17 mouse cellular contexts compared by ENCODE assay signal in genomic region chr19:23543244-23544004, GRCm38 (mm10).
DNase-seq lines count a peak whose midpoint lies in the region; ATAC-seq lines count a peak whose summit lies in the region.
"Had no signal": no experiment of that assay in that cellular context is flagged by ENCODE, and none has a peak within 500 bp of the region (broad histone marks: within the 10 kb centered on the region; RNA-seq: fewer than 3 reads in every experiment).

No protein-coding gene starts in this region.

- no peak overlapping the region for H3K9ac ChIP-seq in midbrain, embryonic 13.5 days (replicated peaks)
- H3K9ac ChIP-seq in midbrain, embryonic 11.5 days (ENCODE audit: low read length): no peak overlapping the region
- H3K9ac ChIP-seq in forebrain, embryonic 13.5 days: no peak overlapping the region
- no peak overlapping the region for H3K9ac ChIP-seq in forebrain, embryonic 16.5 days (replicated peaks; ENCODE audit: low read depth, low read length)
- H3K9ac ChIP-seq: embryonic facial prominence, embryonic 12.5 days; hindbrain, embryonic 14.5 days; intestine, embryonic 15.5 days had no signal

- H3K27ac ChIP-seq in midbrain, embryonic 13.5 days: no peak overlapping the region
- no peak overlapping the region for H3K27ac ChIP-seq in midbrain, embryonic 11.5 days (ENCODE audit: low read depth, low read length)
- peak overlapping the region; percentile 2; the same call in 1 of the 2 replicates for H3K27ac ChIP-seq in forebrain, embryonic 13.5 days
- no peak overlapping the region for H3K27ac ChIP-seq in forebrain, embryonic 16.5 days (ENCODE audit: low read length)
- H3K27ac ChIP-seq: embryonic facial prominence, embryonic 12.5 days; heart, embryonic 10.5 days; hindbrain, embryonic 14.5 days; intestine, embryonic 15.5 days had no signal

- 62% methylated on average over 11 of the region's 11 CpGs for WGBS in midbrain, embryonic 13.5 days
- 72% methylated on average over 11 of the region's 11 CpGs for WGBS in midbrain, embryonic 11.5 days
- 18% methylated on average over 11 of the region's 11 CpGs for WGBS in forebrain, embryonic 13.5 days
- 21% methylated on average over 11 of the region's 11 CpGs for WGBS in forebrain, embryonic 16.5 days

- no peak overlapping the region for H3K4me3 ChIP-seq in midbrain, embryonic 13.5 days (replicated peaks)
- H3K4me3 ChIP-seq in midbrain, embryonic 11.5 days (ENCODE audit: low read depth, low read length): no peak overlapping the region
- no peak overlapping the region for H3K4me3 ChIP-seq in forebrain, embryonic 13.5 days
- H3K4me3 ChIP-seq in forebrain, embryonic 16.5 days (replicated peaks; ENCODE audit: low read length): no peak overlapping the region
- H3K4me3 ChIP-seq: embryonic facial prominence, embryonic 12.5 days; heart, embryonic 10.5 days; intestine, embryonic 15.5 days had no signal

- DNase-seq in midbrain, embryonic 11.5 days (ENCODE audit: low spot score, missing footprints): no peak
- DNase-seq in retina, postnatal 1 day: peak; percentile 77
- DNase-seq in left cerebral cortex, adult 11 months (ENCODE audit: low spot score): no peak
- DNase-seq in right cerebral cortex, postnatal 36 days (ENCODE audit: low spot score in 2 of 2): no peak
- DNase-seq: adrenal gland, adult 8-10 months; cerebellum, adult 11 months; cerebellum, adult 8-10 months; cerebellum, postnatal 25 days; gastrocnemius, postnatal 10 days; heart, postnatal 14 days had no signal

- H3K27me3 ChIP-seq in midbrain, embryonic 13.5 days: no peaks in the 10 kb centered on the region
- H3K27me3 ChIP-seq in midbrain, embryonic 11.5 days (ENCODE audit: control insufficient read depth, insufficient read depth, low read length): no peaks in the 10 kb centered on the region
- H3K27me3 ChIP-seq in forebrain, embryonic 13.5 days: no peaks in the 10 kb centered on the region
- H3K27me3 ChIP-seq in forebrain, embryonic 16.5 days (replicated peaks; ENCODE audit: control insufficient read depth, insufficient read depth, low read length): no peaks in the 10 kb centered on the region
- H3K27me3 ChIP-seq: embryonic facial prominence, embryonic 12.5 days; intestine, embryonic 15.5 days had no signal

- ATAC-seq in midbrain, embryonic 13.5 days: 0 out of 2 replicates have a peak, but pooled peaks have one; percentile 30
- no peak for ATAC-seq in midbrain, embryonic 11.5 days (ENCODE audit: low FRiP score)
- ATAC-seq in forebrain, embryonic 13.5 days: peak; percentile 84; the same call in 1 of the 2 replicates
- ATAC-seq in forebrain, embryonic 16.5 days: peak; percentile 33; the same call in 1 of the 2 replicates
- ATAC-seq: intestine, embryonic 15.5 days had no signal

- H3K9me3 ChIP-seq in midbrain, embryonic 13.5 days: no peaks in the 10 kb centered on the region
- H3K9me3 ChIP-seq in midbrain, embryonic 11.5 days (ENCODE audit: control insufficient read depth, low read length): no peaks in the 10 kb centered on the region
- no peaks in the 10 kb centered on the region for H3K9me3 ChIP-seq in forebrain, embryonic 13.5 days (replicated peaks)
- H3K9me3 ChIP-seq in forebrain, embryonic 16.5 days (ENCODE audit: control insufficient read depth, low read length): no peaks in the 10 kb centered on the region
- H3K9me3 ChIP-seq: embryonic facial prominence, embryonic 12.5 days; heart, embryonic 10.5 days; intestine, embryonic 15.5 days had no signal

- H3K4me1 ChIP-seq in midbrain, embryonic 13.5 days (replicated peaks): 0 out of 2 replicates have a peak, but pooled peaks cover 3% of the 10 kb centered on the region
- H3K4me1 ChIP-seq in midbrain, embryonic 11.5 days (ENCODE audit: control insufficient read depth, insufficient read depth, low read length): no peaks in the 10 kb centered on the region
- peaks cover 26% of the 10 kb centered on the region for H3K4me1 ChIP-seq in forebrain, embryonic 13.5 days
- no peaks in the 10 kb centered on the region; the same call in 1 of the 2 replicates for H3K4me1 ChIP-seq in forebrain, embryonic 16.5 days (replicated peaks; ENCODE audit: control insufficient read depth, insufficient read depth, low read length)
- H3K4me1 ChIP-seq: embryonic facial prominence, embryonic 12.5 days; heart, embryonic 10.5 days; intestine, embryonic 15.5 days had no signal

- H3K36me3 ChIP-seq in midbrain, embryonic 13.5 days: no peaks in the 10 kb centered on the region
- H3K36me3 ChIP-seq in midbrain, embryonic 11.5 days (ENCODE audit: control insufficient read depth, insufficient read depth, low read length): no peaks in the 10 kb centered on the region
- H3K36me3 ChIP-seq in forebrain, embryonic 13.5 days (ENCODE audit: poor library complexity, severe bottlenecking): no peaks in the 10 kb centered on the region
- H3K36me3 ChIP-seq in forebrain, embryonic 16.5 days (ENCODE audit: control insufficient read depth, insufficient read depth): no peaks in the 10 kb centered on the region
- H3K36me3 ChIP-seq: embryonic facial prominence, embryonic 12.5 days; heart, embryonic 10.5 days; intestine, embryonic 15.5 days had no signal

- H3K4me2 ChIP-seq in midbrain, embryonic 13.5 days (replicated peaks): no peak overlapping the region
- H3K4me2 ChIP-seq in midbrain, embryonic 11.5 days: no peak overlapping the region
- H3K4me2 ChIP-seq in forebrain, embryonic 13.5 days: no peak overlapping the region
- no peak overlapping the region for H3K4me2 ChIP-seq in forebrain, embryonic 16.5 days (ENCODE audit: low read length)
- H3K4me2 ChIP-seq: embryonic facial prominence, embryonic 12.5 days; hindbrain, embryonic 14.5 days; intestine, embryonic 15.5 days had no signal
